Mouse (Mus musculus): ENCODE results near the gene Stxbp3.

- TF ChIP-seq CTCF (conservative IDR thresholded peaks at IDR 0.05; ENCODE audit: low read length) (no peak), POU5F1 (IDR thresholded peaks at IDR 0.05; ENCODE audit: borderline replicate concordance, low read length) (no peak), NANOG (IDR thresholded peaks at IDR 0.05; ENCODE audit: borderline replicate concordance, low read length) (no peak)
These were observed 24.8 kb upstream of the Stxbp3 start for GRCm38 (mm10) chr3:108865129-108865528.
